In the genomic region with DNA sequence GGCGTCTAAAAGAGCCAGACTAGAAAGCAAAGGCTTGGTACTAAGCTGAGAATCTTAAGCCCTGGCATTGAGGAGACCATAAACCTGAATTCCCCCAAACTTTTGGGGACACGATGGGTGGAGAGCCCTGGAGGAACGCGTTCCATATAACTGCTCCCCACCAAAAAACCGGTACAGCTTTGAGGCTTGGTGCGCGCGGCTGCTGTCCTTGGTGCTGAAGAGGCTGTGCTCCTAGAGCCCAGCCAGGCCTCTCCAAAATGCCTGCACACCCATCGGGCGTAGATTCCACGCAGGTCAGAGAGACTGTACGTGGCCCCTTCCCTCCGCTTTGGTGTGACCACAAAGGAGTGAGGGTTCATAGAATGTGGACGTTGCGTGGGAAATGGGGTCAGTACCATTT, we compare ENCODE assay signal across 9 mouse cellular contexts. TPM values are rescaled to one million over a fixed set of nuclear protein-coding genes. Genes with fewer than 3 reads are reported as not detected.
DNase-seq lines count a peak whose midpoint lies in the region.
"Had no signal": no experiment of that assay in that cellular context is flagged by ENCODE, and none has a peak within 500 bp of the region (broad histone marks: within the 10 kb centered on the region; RNA-seq: fewer than 3 reads in every experiment).

No protein-coding gene starts in this region.

- H3K36me3 ChIP-seq in limb, embryonic 10.5 days: no peaks in the 10 kb centered on the region

- H3K27me3 ChIP-seq in limb, embryonic 10.5 days (ENCODE audit: low read depth, poor library complexity, severe bottlenecking): peaks cover 43% of the 10 kb centered on the region

- peak; percentile 62 for DNase-seq in gastrocnemius, postnatal 10 days
- no peak for DNase-seq in gastrocnemius, adult 8-10 months (ENCODE audit: low spot score in 2 of 2)
- peak; percentile 22 for DNase-seq in CD4-positive helper T cell, adult 2 months (ENCODE audit: low read depth, low spot score)
- DNase-seq in embryo, embryonic 10.5 days (ENCODE audit: low spot score): peak; percentile 77
- DNase-seq in limb, embryonic 10.5 days (ENCODE audit: low spot score): peak; percentile 79
- peak; percentile 69 for DNase-seq in neural tube, embryonic 10.5 days (ENCODE audit: extremely low spot score, low spot score)
- no peak for DNase-seq in frontal cortex, postnatal 14 days (ENCODE audit: low spot score in 2 of 2)
- no peak for DNase-seq in layer of hippocampus, postnatal 25 days (ENCODE audit: extremely low spot score in 1 of 2, low spot score in 1 of 2)

- H3K9me3 ChIP-seq in limb, embryonic 10.5 days (replicated peaks): no peaks in the 10 kb centered on the region

- H3K4me3 ChIP-seq in limb, embryonic 10.5 days: no peak overlapping the region

- no peak overlapping the region for H3K27ac ChIP-seq in limb, embryonic 10.5 days

- H3K4me1 ChIP-seq in limb, embryonic 10.5 days: peaks cover 7% of the 10 kb centered on the region

- 20% methylated on average over 15 of the region's 15 CpGs for WGBS in limb, embryonic 10.5 days

RNA-seq across cellular contexts. Expression of a gene that starts 25.7 kb away (rescaled TPM):
- total RNA-seq in gastrocnemius, postnatal 10 days (2021): 1 to 10 TPM; 2.9 to 4.1 TPM
- 1 to 10 TPM in 1 of 4 experiments, under 1 TPM in 3; 0.63 to 1.4 (median 0.97) TPM for total RNA-seq in gastrocnemius, adult 8-10 months (2022)
- 0.23 and 0.28 TPM in 2 replicates for polyA plus RNA-seq in limb, embryonic 10.5 days (2016; fragmentation: Nextera tagmentation; extraction: Ambion mirVana)
- 10 to 100 TPM; 69.2 to 93.3 TPM for total RNA-seq in layer of hippocampus, postnatal 25 days (2021)

RNA-seq across cellular contexts. Expression of a gene that starts 35.8 kb away (rescaled TPM):
- not detected for total RNA-seq in gastrocnemius, postnatal 10 days (2021)
- total RNA-seq in gastrocnemius, adult 8-10 months (2022): not detected
- polyA plus RNA-seq in limb, embryonic 10.5 days (2016; fragmentation: Nextera tagmentation; extraction: Ambion mirVana): not detected in 2 replicates
- under 1 TPM; 0.17 to 0.70 TPM for total RNA-seq in layer of hippocampus, postnatal 25 days (2021)
- polyA plus RNA-seq: gonadal fat pad, adult 2 months had no signal

RNA-seq across cellular contexts. Expression of a gene that starts 39.6 kb away (rescaled TPM):
- total RNA-seq in gastrocnemius, postnatal 10 days (2021): 1 to 10 TPM; 2.0 to 3.5 TPM
- total RNA-seq in gastrocnemius, adult 8-10 months (2022): 10 to 100 TPM in 2 of 4 experiments, 1 to 10 TPM in 2; 8.0 to 10.6 (median 9.9) TPM
- 3.4 and 4.0 TPM in 2 replicates for polyA plus RNA-seq in limb, embryonic 10.5 days (2016; fragmentation: Nextera tagmentation; extraction: Ambion mirVana)
- 10 to 100 TPM; 44.9 to 48.3 TPM for total RNA-seq in layer of hippocampus, postnatal 25 days (2021)

RNA-seq across cellular contexts. Expression of a gene that starts 41.2 kb away (rescaled TPM):
- 1 to 10 TPM; 5.9 to 9.4 TPM for total RNA-seq in gastrocnemius, postnatal 10 days (2021)
- total RNA-seq in gastrocnemius, adult 8-10 months (2022): 1 to 10 TPM; 4.0 to 5.6 (median 4.7) TPM
- 34.1 and 37.6 TPM in 2 replicates for polyA plus RNA-seq in limb, embryonic 10.5 days (2016; fragmentation: Nextera tagmentation; extraction: Ambion mirVana)
- total RNA-seq in layer of hippocampus, postnatal 25 days (2021): 10 to 100 TPM in 1 of 2 experiments, 1 to 10 TPM in 1; 9.5 to 13.5 TPM

RNA-seq across cellular contexts. Expression of a gene that starts 52.4 kb away (rescaled TPM):
- 10 to 100 TPM; 20.4 to 24.0 TPM for total RNA-seq in gastrocnemius, postnatal 10 days (2021)
- 10 to 100 TPM; 19.3 to 20.7 (median 19.7) TPM for total RNA-seq in gastrocnemius, adult 8-10 months (2022)
- polyA plus RNA-seq in limb, embryonic 10.5 days (2016; fragmentation: Nextera tagmentation; extraction: Ambion mirVana): 30.8 and 34.4 TPM in 2 replicates
- total RNA-seq in layer of hippocampus, postnatal 25 days (2021): 10 to 100 TPM; 51.7 to 53.5 TPM

Comparison
In these comparisons a context has a peak if more than half of its experiments do, and no peak if none do; other contexts are left out.
1. DNase-seq: peak in gastrocnemius, postnatal 10 days (single experiment), CD4-positive helper T cell, adult 2 months (single experiment), embryo, embryonic 10.5 days (single experiment), limb, embryonic 10.5 days (single experiment) and neural tube, embryonic 10.5 days (single experiment); none in gastrocnemius, adult 8-10 months (0 of 2), frontal cortex, postnatal 14 days (0 of 2) and layer of hippocampus, postnatal 25 days (0 of 2).
2. RNA of a gene that starts 25.7 kb away (total RNA-seq): 69.2 to 93.3 TPM in layer of hippocampus, postnatal 25 days; 2.9 to 4.1 TPM in gastrocnemius, postnatal 10 days and 0.63 to 1.4 TPM in gastrocnemius, adult 8-10 months; every median in the first group is over 10 times any median in the second.